Mouse (Mus musculus) cerebellum, adult 2 months (tissue): Measurements from ENCODE around the gene Arl8b.

Experiments
- CTCF ChIP-seq: fragments of 200-500 bp; IDR thresholded peaks from 2 replicates; pipeline ENCODE4 v1.5.1; 2011; ENCODE audit warnings: low read depth, mild to moderate bottlenecking, control low read depth, low read length, moderate library complexity, borderline replicate concordance; ENCODE audit not compliant: insufficient read depth
- POLR2A ChIP-seq: fragments of 200-500 bp; IDR thresholded peaks from 2 replicates; pipeline ENCODE4 v1.6.1; 2011; ENCODE audit warnings: low read length, control low read depth, borderline replicate concordance; ENCODE audit not compliant: insufficient read depth

- TF ChIP-seq CTCF (no peak), POLR2A (no peak)
Measured at GRCm38 (mm10) chr6:108866317-108866716, 83.4 kb downstream of the Arl8b start.
